Mouse (Mus musculus) mature B cell (primary cell): ENCODE data around the gene Adra2b.

Experiments
- in situ Hi-C: fragments of 300-500 bp; cut with MboI; formaldehyde crosslinking; loops from 2 replicates; pipeline ENCODE4 v1.14.3; 2019

The Adra2b gene

GRCm38 (mm10) chr2:127379250-127379649, 16.2 kb downstream of the Adra2b start:
- in situ Hi-C loops, result no loop called here

- in situ Hi-C loops, result no loop called here
These were observed 20.9 kb downstream of the Adra2b start for GRCm38 (mm10) chr2:127383881-127384280.

- in situ Hi-C loops, result no loop called here
These were observed 24.5 kb downstream of the Adra2b start for GRCm38 (mm10) chr2:127387521-127387920.

GRCm38 (mm10) chr2:127390352-127390751, 27.3 kb downstream of the Adra2b start:
- in situ Hi-C loops, result no loop called here

- in situ Hi-C loops, result no loop called here
These were observed 27.8 kb downstream of the Adra2b start for GRCm38 (mm10) chr2:127390846-127391245.

GRCm38 (mm10) chr2:127391323-127391722, 28.3 kb downstream of the Adra2b start:
- in situ Hi-C loops, result no loop called here

- in situ Hi-C loops, result no loop called here
These were observed 31.7 kb downstream of the Adra2b start for GRCm38 (mm10) chr2:127394606-127395161.

GRCm38 (mm10) chr2:127398738-127399137, 35.7 kb downstream of the Adra2b start:
- in situ Hi-C loops, result no loop called here

GRCm38 (mm10) chr2:127411126-127411525, 48.1 kb downstream of the Adra2b start:
- in situ Hi-C loops, result no loop called here

- in situ Hi-C loops, result no loop called here
These were observed 52.8 kb downstream of the Adra2b start for GRCm38 (mm10) chr2:127415806-127416205.

GRCm38 (mm10) chr2:127416706-127417105, 53.7 kb downstream of the Adra2b start:
- in situ Hi-C loops, result no loop called here
